Comparison of ENCODE assay signal across 11 mouse cellular contexts in the genomic region with DNA sequence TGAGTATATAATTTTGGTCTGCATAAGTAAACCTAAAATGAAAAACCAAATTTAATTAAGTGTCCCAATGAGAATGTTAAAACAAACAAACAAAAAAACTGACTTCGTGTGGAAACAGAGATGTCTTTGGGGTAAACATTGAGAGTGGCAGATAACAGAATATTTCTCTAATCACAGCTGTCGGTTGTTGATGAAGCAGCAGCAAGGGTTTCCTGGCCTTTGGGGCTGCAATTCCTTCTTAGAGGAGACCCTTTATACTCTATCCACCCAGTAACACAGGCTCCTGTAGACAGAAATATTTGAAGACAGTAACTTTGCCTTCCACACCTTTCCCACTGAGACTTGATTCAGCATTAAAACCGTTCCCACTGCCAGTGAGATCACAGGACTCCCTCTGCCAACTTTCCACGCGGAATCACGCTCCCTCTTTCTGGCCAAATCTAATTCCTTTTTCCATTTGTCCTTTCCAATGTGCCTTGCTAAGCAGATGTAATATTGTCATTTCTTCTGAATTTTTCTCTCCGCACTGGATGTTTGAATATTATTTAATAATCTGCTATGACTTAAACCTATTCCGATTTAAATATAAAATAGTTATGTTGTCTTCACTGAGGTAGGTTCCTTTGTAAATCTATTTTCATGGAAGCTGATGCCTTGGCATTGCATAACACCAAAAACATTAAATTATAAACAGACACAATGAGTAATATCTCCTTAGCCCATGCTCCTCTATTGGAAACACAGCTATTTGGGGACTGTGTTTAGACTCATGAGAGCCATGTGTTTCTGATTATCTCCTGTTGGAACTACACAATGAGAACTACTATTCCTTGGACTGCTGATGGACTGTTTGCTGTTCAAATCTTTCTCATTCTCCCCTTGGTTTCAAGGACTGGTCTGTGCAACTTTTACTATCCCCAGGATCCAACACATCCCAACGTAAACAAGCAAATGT. TPM values are rescaled to one million over a fixed set of nuclear protein-coding genes. Genes with fewer than 3 reads are reported as not detected.
A peak's percentile ranks its signal among the peaks of the same experiment; 100 is the strongest.
DNase-seq lines count a peak whose midpoint lies in the region; ATAC-seq and TF ChIP-seq lines count a peak whose summit lies in the region.
"Had no signal": no experiment of that assay in that cellular context is flagged by ENCODE, and none has a peak within 500 bp of the region (broad histone marks: within the 10 kb centered on the region; RNA-seq: fewer than 3 reads in every experiment).

No protein-coding gene starts in this region.

- peak overlapping the region; percentile 84 for H3K4me2 ChIP-seq in lung, embryonic 15.5 days
- no peak overlapping the region for H3K4me2 ChIP-seq in heart, embryonic 16.5 days (ENCODE audit: low read depth, low read length)
- H3K4me2 ChIP-seq: liver, embryonic 12.5 days; midbrain, embryonic 13.5 days had no signal

- peak overlapping the region; percentile 62; the same call in 1 of the 2 replicates for H3K27ac ChIP-seq in lung, embryonic 15.5 days
- H3K27ac ChIP-seq in heart, embryonic 16.5 days (ENCODE audit: low read length), result peak overlapping the region; percentile 32; the same call in 1 of the 2 replicates
- peak overlapping the region; percentile 21; the same call in 1 of the 2 replicates for H3K27ac ChIP-seq in small intestine, adult 2 months (ENCODE audit: insufficient read depth, low read depth, low read length)
- H3K27ac ChIP-seq: liver, embryonic 12.5 days; midbrain, embryonic 13.5 days had no signal

- peak; percentile 71 for DNase-seq in embryo, embryonic 10 days (ENCODE audit: low spot score)
- no peak for DNase-seq in embryo, embryonic 9.5 days (ENCODE audit: extremely low spot score)
- DNase-seq in lung, adult 18-20 months, result no peak
- DNase-seq in B cell, adult 2 months, result no peak
- no peak for DNase-seq in frontal cortex, adult 2 months (ENCODE audit: extremely low spot score in 1 of 2, low spot score in 1 of 2)
- DNase-seq: kidney, postnatal 36 days had no signal

- 40% methylated on average over 9 of the region's 9 CpGs for WGBS in lung, embryonic 15.5 days
- WGBS in heart, embryonic 16.5 days, result 58% methylated on average over 9 of the region's 9 CpGs
- 72% methylated on average over 9 of the region's 9 CpGs for WGBS in small intestine, adult 2 months

- H3K27me3 ChIP-seq in lung, embryonic 15.5 days, result no peaks in the 10 kb centered on the region
- no peaks in the 10 kb centered on the region for H3K27me3 ChIP-seq in heart, embryonic 16.5 days (ENCODE audit: control insufficient read depth, insufficient read depth, low read length)
- H3K27me3 ChIP-seq in small intestine, adult 2 months (ENCODE audit: control insufficient read depth, insufficient read depth, low read length), result 0 out of 2 replicates have a peak, but pooled peaks cover 6% of the 10 kb centered on the region

- no peaks in the 10 kb centered on the region for H3K36me3 ChIP-seq in lung, embryonic 15.5 days
- H3K36me3 ChIP-seq in heart, embryonic 16.5 days (ENCODE audit: control insufficient read depth, insufficient read depth), result no peaks in the 10 kb centered on the region
- no peaks in the 10 kb centered on the region for H3K36me3 ChIP-seq in small intestine, adult 2 months (ENCODE audit: control insufficient read depth, insufficient read depth, low read length)
- H3K36me3 ChIP-seq: liver, embryonic 12.5 days; midbrain, embryonic 13.5 days had no signal

- 0 out of 2 replicates have a peak, but pooled peaks cover 5% of the 10 kb centered on the region for H3K4me1 ChIP-seq in lung, embryonic 15.5 days
- no peaks in the 10 kb centered on the region for H3K4me1 ChIP-seq in heart, embryonic 16.5 days (ENCODE audit: control insufficient read depth, insufficient read depth, low read length)
- 0 out of 2 replicates have a peak, but pooled peaks cover 2% of the 10 kb centered on the region for H3K4me1 ChIP-seq in small intestine, adult 2 months (ENCODE audit: control insufficient read depth, insufficient read depth, insufficient read length, low read length)
- H3K4me1 ChIP-seq: liver, embryonic 12.5 days had no signal

- ATAC-seq in lung, embryonic 15.5 days (ENCODE audit: borderline replicate concordance, extremely low read depth, low FRiP score, low TSS enrichment), result peak; percentile 47; the same call in 1 of the 2 replicates
- no peak for ATAC-seq in heart, embryonic 16.5 days (replicated peaks; ENCODE audit: extremely low read depth, insufficient read depth, low FRiP score)
- ATAC-seq: liver, embryonic 12.5 days; midbrain, embryonic 13.5 days had no signal

- TF ChIP-seq POLR2A in small intestine, adult 2 months (IDR thresholded peaks at IDR 0.05; ENCODE audit: low read depth, low read length), result no peak

- H3K9ac ChIP-seq in lung, embryonic 15.5 days, result 0 out of 2 replicates have a peak overlapping the region, but pooled peaks have one; percentile 13
- H3K9ac ChIP-seq in heart, embryonic 16.5 days (ENCODE audit: low read length), result no peak overlapping the region
- H3K9ac ChIP-seq: liver, embryonic 12.5 days; midbrain, embryonic 13.5 days had no signal

- peak overlapping the region; percentile 12; the same call in 1 of the 2 replicates for H3K4me3 ChIP-seq in lung, embryonic 15.5 days
- H3K4me3 ChIP-seq in heart, embryonic 16.5 days (ENCODE audit: low read length), result no peak overlapping the region
- H3K4me3 ChIP-seq in small intestine, adult 2 months (ENCODE audit: low read depth, low read length), result no peak overlapping the region
- H3K4me3 ChIP-seq: liver, embryonic 12.5 days; midbrain, embryonic 13.5 days had no signal

- TF ChIP-seq CTCF in small intestine, adult 2 months (IDR thresholded peaks at IDR 0.05; ENCODE audit: extremely low read depth, insufficient read length, insufficient replicate concordance, low read depth, low read length), result no peak

- H3K9me3 ChIP-seq in lung, embryonic 15.5 days, result no peaks in the 10 kb centered on the region
- no peaks in the 10 kb centered on the region for H3K9me3 ChIP-seq in heart, embryonic 16.5 days (replicated peaks; ENCODE audit: control insufficient read depth, low read length)
- H3K9me3 ChIP-seq: liver, embryonic 12.5 days; midbrain, embryonic 13.5 days had no signal

RNA-seq across cellular contexts. Expression of a gene that starts 4.7 kb away (rescaled TPM):
- polyA plus RNA-seq in lung, embryonic 15.5 days (2015; fragmentation: Nextera tagmentation; extraction: Ambion mirVana), result 24.3 and 25.0 TPM in 2 replicates
- 4.8 and 7.2 TPM in 2 replicates for polyA plus RNA-seq in heart, embryonic 16.5 days (2015; fragmentation: Nextera tagmentation; extraction: Ambion mirVana)
- polyA plus RNA-seq in small intestine, adult 2 months (2012; rRNA removed), result 3.5 and 4.6 TPM in 2 replicates
- 2.2 and 2.8 TPM in 2 replicates for polyA plus RNA-seq in frontal cortex, adult 2 months (2012; rRNA removed)

RNA-seq across cellular contexts. Expression of a gene that starts 41.1 kb away (rescaled TPM):
- 49.6 and 56.6 TPM in 2 replicates for polyA plus RNA-seq in lung, embryonic 15.5 days (2015; fragmentation: Nextera tagmentation; extraction: Ambion mirVana)
- 35.2 and 39.7 TPM in 2 replicates for polyA plus RNA-seq in heart, embryonic 16.5 days (2015; fragmentation: Nextera tagmentation; extraction: Ambion mirVana)
- 1.5 and 3.0 TPM in 2 replicates for polyA plus RNA-seq in small intestine, adult 2 months (2012; rRNA removed)
- polyA plus RNA-seq in frontal cortex, adult 2 months (2012; rRNA removed), result 15.1 and 20.0 TPM in 2 replicates
